Mouse (Mus musculus) kidney, postnatal 0 days (tissue): ENCODE results near the gene Cdh6. TPM values are rescaled to one million over a fixed set of nuclear protein-coding genes. Genes with fewer than 3 reads are reported as not detected.

Experiments used
- ATAC-seq: fragments of 200-750 bp; cut with Nextera tagmentation; replicated peaks from 2 replicates; pipeline ENCODE4 v1.8.0; 2017; ENCODE audit warnings: low read depth, moderate number of reproducible peaks, moderate TSS enrichment, moderate library complexity; ENCODE audit not compliant: low FRiP score
- DNase-seq: peaks from one replicate; pipeline ENCODE4 v3.0.0-alpha.2; 2016; ENCODE audit warnings: low spot score
- H3K27ac ChIP-seq: fragments of 300-500 bp; sonication (generic); 2 replicates; pipeline ENCODE4 v1.5.1; 2014; ENCODE audit warnings: mild to moderate bottlenecking
- H3K27me3 ChIP-seq: fragments of 300-500 bp; sonication (generic); 2 replicates; pipeline ENCODE4 v1.6.1; 2014; ENCODE audit warnings: low read length, mixed read lengths; ENCODE audit not compliant: insufficient read depth
- H3K36me3 ChIP-seq: fragments of 300-500 bp; sonication (generic); 2 replicates; pipeline ENCODE4 v1.6.1; 2014; ENCODE audit warnings: low read length, mixed read lengths; ENCODE audit not compliant: insufficient read depth
- H3K4me1 ChIP-seq: fragments of 300-500 bp; sonication (generic); replicated peaks from 2 replicates; pipeline ENCODE4 v1.6.1; 2014; ENCODE audit warnings: antibody characterized with exemption, low read length, mixed read lengths; ENCODE audit not compliant: insufficient read depth
- H3K4me2 ChIP-seq: fragments of 300-500 bp; sonication (generic); 2 replicates; pipeline ENCODE4 v1.6.1; 2014; ENCODE audit warnings: mild to moderate bottlenecking, low read length, moderate library complexity, mixed read lengths
- H3K4me3 ChIP-seq: fragments of 300-500 bp; sonication (generic); replicated peaks from 2 replicates; pipeline ENCODE4 v1.5.1; 2014; ENCODE audit warnings: low read depth, low read length
- H3K9ac ChIP-seq: fragments of 300-500 bp; sonication (generic); 2 replicates; pipeline ENCODE4 v1.6.1; 2014; ENCODE audit warnings: low read depth, low read length
- H3K9me3 ChIP-seq: fragments of 300-500 bp; sonication (generic); replicated peaks from 2 replicates; pipeline ENCODE4 v1.6.1; 2016; ENCODE audit warnings: low read length, inconsistent platforms, mixed read lengths
- CTCF ChIP-seq: IDR thresholded peaks from 2 replicates; pipeline ENCODE4 v1.5.1; 2016; ENCODE audit warnings: antibody characterized with exemption, low read depth, mild to moderate bottlenecking, moderate library complexity
- WGBS: fragments of 180-500 bp; shearing (Covaris S2); extraction: QIAGEN DNeasy Blood & Tissue Kit; methylation state at CpG from one replicate; pipeline ENCODE4 v1.1.7; 2014; 5-methylcytosine and 5-hydroxymethylcytosine counted together
- polyA plus RNA-seq: library from polyadenylated mRNA; unstranded; fragments of >200 nt; fragmentation: Nextera tagmentation; extraction: Ambion mirVana; gene quantifications from 2 replicates; pipeline ENCODE4 v1.2.1, GENCODE M21; 2015

Cdh6 gene
- polyA plus RNA-seq, 1 experiment from 2014 or later, result 17.8 TPM

DNA sequence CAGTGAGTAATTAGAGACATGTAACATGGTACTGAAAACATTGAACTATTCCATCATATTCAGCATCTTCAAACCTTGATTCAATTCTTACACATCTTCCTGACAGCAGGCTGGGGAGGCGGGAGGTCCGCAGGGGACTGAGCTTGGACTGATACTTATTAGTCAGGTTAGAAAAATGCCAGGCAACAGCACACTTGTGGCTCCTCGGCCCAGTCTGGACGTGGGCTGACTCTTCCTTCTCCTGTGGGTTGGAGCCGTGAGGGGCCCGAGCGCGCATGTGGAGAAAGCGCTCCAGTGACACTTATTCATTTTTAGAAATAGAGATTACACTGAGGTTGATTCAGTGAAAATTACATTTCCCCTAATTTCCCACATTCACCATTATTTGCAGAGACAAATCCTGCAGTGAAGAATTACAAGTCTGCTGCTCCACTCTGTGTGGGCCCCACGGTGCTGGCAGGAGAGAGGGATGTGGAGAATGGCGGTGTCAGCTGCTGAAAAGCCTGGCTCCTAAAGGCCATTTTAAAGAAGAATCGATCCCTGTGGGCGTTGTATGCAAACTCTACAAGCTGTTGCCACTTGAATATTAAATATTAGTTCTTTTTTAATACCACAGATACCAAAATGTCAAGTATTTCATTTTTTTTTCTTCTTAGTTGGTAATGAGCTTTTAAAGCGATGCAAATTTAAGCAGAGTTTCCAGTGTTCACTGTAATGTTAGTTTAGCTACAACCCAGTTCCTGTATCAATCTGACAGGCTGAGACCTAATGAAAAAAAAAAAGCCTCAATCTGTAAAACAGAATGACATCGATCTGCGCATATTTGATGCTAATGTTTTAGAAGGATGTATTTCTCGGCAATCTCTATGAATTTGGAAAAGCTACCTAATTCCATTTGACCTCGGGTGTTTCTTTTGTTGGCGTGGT, 79.3 kb downstream of the Cdh6 start:
- no peak overlapping the region for H3K4me2 ChIP-seq
- H3K4me3 ChIP-seq, result no peak overlapping the region
- ATAC-seq, result no peak
- H3K36me3 ChIP-seq, result no peaks in the 10 kb centered on the region
- H3K9ac ChIP-seq, result no peak overlapping the region
- no peaks in the 10 kb centered on the region for H3K4me1 ChIP-seq
- TF ChIP-seq CTCF, result no peak
- H3K27me3 ChIP-seq, result no peaks in the 10 kb centered on the region
- WGBS, result 92% methylated on average over 19 of the region's 19 CpGs
- no peaks in the 10 kb centered on the region for H3K9me3 ChIP-seq
- no peak for DNase-seq
- H3K27ac ChIP-seq, result no peak overlapping the region

DNA sequence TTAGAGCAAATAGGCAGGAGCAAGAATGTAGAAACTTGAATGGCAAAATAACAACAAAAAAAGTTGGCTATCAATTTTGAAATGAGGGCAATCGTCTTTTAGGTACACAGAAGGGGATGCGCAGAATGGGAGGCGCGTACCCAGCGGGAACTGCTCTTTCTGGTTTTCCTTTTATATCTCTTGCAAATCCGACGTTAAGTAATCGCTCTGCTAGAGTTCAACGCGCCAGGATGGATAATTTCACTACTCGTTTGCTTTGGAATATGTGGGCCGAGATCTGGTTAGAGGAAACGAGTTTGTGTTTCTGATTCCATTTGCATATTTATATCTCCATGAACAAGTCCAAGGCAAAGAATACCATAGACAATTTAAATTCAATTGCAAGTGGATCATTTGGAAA, 81.4 kb downstream of the Cdh6 start:
- no peaks in the 10 kb centered on the region for H3K36me3 ChIP-seq
- H3K9me3 ChIP-seq, result no peaks in the 10 kb centered on the region
- 87% methylated on average over 13 of the region's 13 CpGs for WGBS
- no peak for DNase-seq
- TF ChIP-seq CTCF, result no peak
- H3K4me3 ChIP-seq, result no peak overlapping the region
- no peaks in the 10 kb centered on the region for H3K27me3 ChIP-seq
- no peak for ATAC-seq
- no peaks in the 10 kb centered on the region for H3K4me1 ChIP-seq
- H3K4me2 ChIP-seq, result no peak overlapping the region
- no peak overlapping the region for H3K9ac ChIP-seq
- no peak overlapping the region for H3K27ac ChIP-seq

DNA sequence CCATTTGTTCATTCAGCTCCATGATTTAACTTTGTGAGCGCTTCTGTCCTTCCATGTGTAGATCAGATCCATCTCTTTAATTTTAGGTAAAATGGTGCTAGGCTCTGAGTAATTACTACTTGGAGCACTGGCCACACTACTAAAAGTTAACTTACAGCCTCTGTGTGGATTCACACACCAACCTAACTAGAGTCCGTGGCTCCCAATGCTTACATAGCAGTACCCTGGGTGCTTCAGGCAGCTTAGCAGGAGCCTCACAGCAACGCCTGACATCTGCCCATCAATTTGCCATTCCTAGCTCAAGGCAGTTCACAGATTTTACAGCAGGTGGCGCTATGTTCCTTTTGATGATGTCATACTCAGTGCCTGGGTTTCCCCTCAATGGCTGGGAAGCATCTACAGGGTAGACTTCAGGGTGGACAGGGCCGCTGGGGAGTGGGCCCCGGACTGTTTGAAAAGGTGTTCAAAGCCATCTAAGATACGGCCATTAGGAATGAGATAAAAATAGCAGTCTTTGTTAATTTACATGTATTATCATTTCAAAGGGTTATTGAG, 84.9 kb downstream of the Cdh6 start:
- H3K9me3 ChIP-seq, result no peaks in the 10 kb centered on the region
- H3K9ac ChIP-seq, result no peak overlapping the region
- no peaks in the 10 kb centered on the region for H3K36me3 ChIP-seq
- no peak overlapping the region for H3K27ac ChIP-seq
- 59% methylated on average over 7 of the region's 7 CpGs for WGBS
- peak; percentile 67 for DNase-seq
- H3K27me3 ChIP-seq, result no peaks in the 10 kb centered on the region
- no peak overlapping the region for H3K4me2 ChIP-seq
- TF ChIP-seq CTCF, result peak; percentile 89
- peak; percentile 84; the same call in 1 of the 2 replicates for ATAC-seq
- H3K4me1 ChIP-seq, result no peaks in the 10 kb centered on the region
- no peak overlapping the region for H3K4me3 ChIP-seq

DNA sequence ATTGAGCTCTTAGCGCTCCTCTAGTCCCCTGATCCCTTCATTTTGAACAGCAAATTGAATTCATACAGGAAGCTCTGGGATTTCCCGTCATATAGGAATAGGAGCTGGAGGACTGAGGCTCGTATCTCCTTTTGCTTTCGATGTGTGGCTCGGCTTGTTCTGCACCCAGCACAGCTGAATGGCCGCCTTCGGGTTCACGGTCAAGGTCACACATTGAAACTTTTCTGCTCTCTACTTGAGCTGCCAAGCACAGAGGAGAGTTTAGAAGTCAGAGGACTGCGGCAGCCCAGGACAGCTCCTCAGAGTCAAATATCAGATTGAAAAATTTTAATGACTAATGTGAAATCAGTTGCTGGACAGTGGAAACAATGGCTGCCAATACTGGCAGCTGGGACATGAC, 88.7 kb downstream of the Cdh6 start:
- H3K9ac ChIP-seq, result no peak overlapping the region
- WGBS, result 63% methylated on average over 9 of the region's 9 CpGs
- no peak for TF ChIP-seq CTCF
- H3K9me3 ChIP-seq, result no peaks in the 10 kb centered on the region
- no peak overlapping the region for H3K27ac ChIP-seq
- no peak overlapping the region for H3K4me2 ChIP-seq
- no peak for DNase-seq
- no peaks in the 10 kb centered on the region for H3K4me1 ChIP-seq
- H3K4me3 ChIP-seq, result no peak overlapping the region
- no peaks in the 10 kb centered on the region for H3K36me3 ChIP-seq
- H3K27me3 ChIP-seq, result no peaks in the 10 kb centered on the region
- ATAC-seq, result no peak

DNA sequence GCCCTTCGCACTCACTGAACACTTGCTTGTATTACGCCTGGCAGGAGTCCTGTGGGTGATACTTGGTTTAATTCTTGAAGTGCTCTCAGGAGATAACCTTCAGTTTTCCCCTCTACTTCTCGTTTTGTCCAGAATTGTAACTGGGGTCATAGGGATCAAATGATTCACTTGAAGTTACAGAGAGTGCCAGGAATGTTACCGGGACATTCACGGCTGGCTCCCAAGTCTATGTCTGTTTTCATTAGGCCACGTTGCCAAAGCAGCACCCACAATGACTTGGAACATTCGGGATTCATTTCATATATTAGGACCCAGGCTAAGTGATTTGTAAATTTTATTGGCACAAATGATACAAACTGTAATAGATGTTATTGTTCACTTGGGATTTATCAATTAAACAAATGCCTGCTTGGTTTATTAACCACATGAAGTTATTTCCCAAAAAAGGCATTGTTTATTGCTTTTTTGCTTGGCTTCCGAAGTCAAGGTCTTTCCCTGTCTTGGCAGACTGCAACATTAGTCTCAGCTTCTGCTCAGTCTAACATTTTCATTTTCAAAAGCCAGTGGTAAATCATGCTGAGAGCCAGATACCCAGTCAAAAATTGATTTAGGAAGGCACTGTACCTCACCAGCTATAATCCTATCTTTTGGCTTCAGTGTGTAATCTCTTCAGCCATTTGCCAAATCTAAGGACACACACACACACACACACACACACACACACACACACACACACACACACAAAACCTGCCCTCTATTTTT, 96.4 kb downstream of the Cdh6 start:
- WGBS, result 66% methylated on average over 8 of the region's 8 CpGs
- Histone ChIP-seq H3K4me3 (no peak overlapping the region), H3K9ac (no peak overlapping the region), H3K36me3 (no peaks in the 10 kb centered on the region), H3K27ac (no peak overlapping the region), H3K27me3 (no peaks in the 10 kb centered on the region), H3K4me1 (no peaks in the 10 kb centered on the region), H3K4me2 (no peak overlapping the region), H3K9me3 (no peaks in the 10 kb centered on the region)
- TF ChIP-seq CTCF, result no peak
- DNase-seq, result no peak
- ATAC-seq, result no peak

DNA sequence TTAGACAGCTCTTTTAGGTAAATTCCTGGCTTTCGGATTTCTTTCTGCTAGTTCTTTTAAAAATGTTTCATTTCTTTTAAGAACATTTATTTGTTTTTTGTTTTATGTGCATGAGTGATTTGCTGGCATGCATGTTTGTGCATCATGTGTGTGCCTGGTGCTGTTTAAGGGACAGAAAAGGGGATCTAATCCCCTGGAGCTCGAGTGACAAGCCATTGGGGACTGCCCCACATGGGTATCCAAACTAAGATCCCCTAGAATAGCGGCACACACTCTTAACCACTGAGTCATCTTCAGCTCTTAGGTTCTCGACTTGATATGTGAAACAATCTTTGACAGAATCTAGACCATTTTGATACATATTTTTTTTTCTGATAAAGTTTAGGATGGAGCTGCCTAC, 99.4 kb downstream of the Cdh6 start:
- 66% methylated on average over 4 of the region's 4 CpGs for WGBS
- H3K27ac ChIP-seq, result no peak overlapping the region
- DNase-seq, result no peak
- no peak for TF ChIP-seq CTCF
- H3K4me2 ChIP-seq, result no peak overlapping the region
- H3K4me3 ChIP-seq, result no peak overlapping the region
- H3K4me1 ChIP-seq, result no peaks in the 10 kb centered on the region
- no peak overlapping the region for H3K9ac ChIP-seq
- no peaks in the 10 kb centered on the region for H3K36me3 ChIP-seq
- H3K27me3 ChIP-seq, result no peaks in the 10 kb centered on the region
- no peak for ATAC-seq
- H3K9me3 ChIP-seq, result no peaks in the 10 kb centered on the region
